Comparison of ENCODE assay signal across 17 mouse cellular contexts in the genomic region with DNA sequence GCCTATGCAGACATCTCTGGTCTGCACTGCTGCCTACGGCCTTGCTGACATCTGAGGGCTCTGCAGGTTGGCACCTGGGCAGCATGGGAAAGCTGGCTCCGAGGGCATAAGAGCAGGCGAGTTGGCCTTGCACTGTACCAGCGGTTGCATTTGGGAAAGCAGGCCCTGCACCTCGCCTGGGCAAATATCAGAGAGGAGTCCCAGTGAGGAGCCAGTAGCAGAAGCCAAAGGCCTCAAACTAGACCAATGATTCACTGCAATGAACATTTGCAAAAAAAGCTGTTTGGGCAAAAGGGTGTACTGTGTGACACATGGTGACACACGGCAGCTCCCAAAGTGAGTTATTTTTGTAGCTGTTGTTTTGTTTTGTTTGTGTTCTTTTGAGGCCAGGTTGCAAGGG. TPM values are rescaled to one million over a fixed set of nuclear protein-coding genes. Genes with fewer than 3 reads are reported as not detected.
"Had no signal": no experiment of that assay in that cellular context is flagged by ENCODE, and none has a peak within 500 bp of the region (broad histone marks: within the 10 kb centered on the region; RNA-seq: fewer than 3 reads in every experiment).

No protein-coding gene starts in this region.

- DNase-seq: gastrocnemius, postnatal 14 days; gastrocnemius, postnatal 36 days; heart, adult 11 months; heart, adult 2 months; heart, postnatal 14 days; heart, postnatal 36 days; kidney, adult 11 months; kidney, adult 2 months; kidney, adult 9 months; kidney, postnatal 14 days; kidney, postnatal 36 days; layer of hippocampus, adult 9-11 months; layer of hippocampus, postnatal 36 days; left cerebral cortex, postnatal 4 days had no signal

RNA-seq across cellular contexts. Expression of a gene that starts 28.7 kb away (rescaled TPM):
- total RNA-seq: gastrocnemius, adult 8-10 months; gastrocnemius, postnatal 36 days; heart, adult 2 months; heart, postnatal 14 days; heart, postnatal 36 days; liver, adult 2 months had no signal

RNA-seq across cellular contexts. Expression of a gene that starts 57.2 kb away (rescaled TPM):
- total RNA-seq: hematopoietic stem cell, adult 5-6 weeks had no signal
